Mouse (Mus musculus) erythroblast, embryonic 14.5 days (primary cell): ENCODE data around the gene Wdr54.

Experiments
- GATA1 ChIP-seq: IDR thresholded peaks from 2 replicates; pipeline ENCODE4 v1.6.1; 2012; ENCODE audit warnings: low read length, inconsistent platforms, mixed read lengths
- TAL1 ChIP-seq: IDR thresholded peaks from 3 replicates; pipeline ENCODE4 v1.6.1; 2012; ENCODE audit warnings: low read length, inconsistent platforms, mixed read lengths

- TF ChIP-seq GATA1 (no peak), TAL1 (no peak)
Observed at GRCm38 (mm10) chr6:83155552-83156238, 502 bp downstream of the Wdr54 start.
